Mouse (Mus musculus): ENCODE measurements at regions not wholly inside any gene's neighbourhood (a gene's known extent, or its start where the extent isn't known, plus 50 kb on each side); places are given as distances from the start of the nearest gene placed in this dataset.

- no peak for TF ChIP-seq POLR2A (IDR thresholded peaks at IDR 0.05; ENCODE audit: control insufficient read depth, low read depth, low read length)
- no peak for TF ChIP-seq CTCF (IDR thresholded peaks at IDR 0.05; ENCODE audit: control insufficient read depth, insufficient read depth, insufficient replicate concordance, low read depth, low read length)
These were observed 57.9 kb upstream of the Spred2 start for GRCm38 (mm10) chr11:19866262-19866661.

All from testis, adult 2 months (tissue).